Mouse (Mus musculus) liver, embryonic 11.5 days (tissue): ENCODE measurements around the gene Sgcb. TPM values are rescaled to one million over a fixed set of nuclear protein-coding genes. Genes with fewer than 3 reads are reported as not detected.

Experiments used
- ATAC-seq: fragments of 200-750 bp; cut with Nextera tagmentation; replicated peaks from 2 replicates; pipeline ENCODE4 v1.8.0; 2017; ENCODE audit warnings: moderate number of reproducible peaks, mild to moderate bottlenecking, moderate TSS enrichment, moderate library complexity; ENCODE audit not compliant: low FRiP score
- DNase-seq: peaks from one replicate; pipeline ENCODE4 v3.0.0-alpha.2; 2017; ENCODE audit warnings: low spot score
- H3K27ac ChIP-seq: fragments of 300-500 bp; sonication (generic); 2 replicates; pipeline ENCODE4 v1.5.1; 2014; ENCODE audit warnings: mild to moderate bottlenecking, low read depth, low read length, control low read depth
- H3K27me3 ChIP-seq: fragments of 300-500 bp; sonication (generic); replicated peaks from 2 replicates; pipeline ENCODE4 v1.6.1; 2014; ENCODE audit warnings: low read length, mixed read lengths; ENCODE audit not compliant: control insufficient read depth, insufficient read depth
- H3K36me3 ChIP-seq: fragments of 300-500 bp; sonication (generic); 2 replicates; pipeline ENCODE4 v1.6.1; 2014; ENCODE audit warnings: mild to moderate bottlenecking, low read length, moderate library complexity, mixed read lengths; ENCODE audit not compliant: control insufficient read depth, insufficient read depth
- H3K4me1 ChIP-seq: fragments of 300-500 bp; sonication (generic); replicated peaks from 2 replicates; pipeline ENCODE4 v1.6.1; 2014; ENCODE audit warnings: low read length, mixed read lengths; ENCODE audit not compliant: control insufficient read depth, insufficient read depth
- H3K4me2 ChIP-seq: fragments of 300-500 bp; sonication (generic); 2 replicates; pipeline ENCODE4 v1.6.1; 2014; ENCODE audit warnings: mild to moderate bottlenecking, control low read depth, moderate library complexity
- H3K4me3 ChIP-seq: fragments of 300-500 bp; sonication (generic); 2 replicates; pipeline ENCODE4 v1.5.1; 2014; ENCODE audit warnings: low read depth, low read length, control low read depth
- H3K9ac ChIP-seq: fragments of 300-500 bp; sonication (generic); 2 replicates; pipeline ENCODE4 v1.6.1; 2014; ENCODE audit warnings: low read depth, low read length, control low read depth
- H3K9me3 ChIP-seq: fragments of 300-500 bp; sonication (generic); 2 replicates; pipeline ENCODE4 v1.6.1; 2016; ENCODE audit warnings: low read length, inconsistent platforms, mixed read lengths; ENCODE audit not compliant: control insufficient read depth
- WGBS: fragments of 180-500 bp; shearing (Covaris S2); extraction: QIAGEN DNeasy Blood & Tissue Kit; methylation state at CpG from one replicate; pipeline ENCODE4 v1.1.7; 2014; 5-methylcytosine and 5-hydroxymethylcytosine counted together
- polyA plus RNA-seq: library from polyadenylated mRNA; unstranded; fragments of >200 nt; fragmentation: Nextera tagmentation; extraction: Ambion mirVana; gene quantifications from 2 replicates; pipeline ENCODE4 v1.2.1, GENCODE M21; 2014

Gene Sgcb
- polyA plus RNA-seq, result 8.9 and 9.3 TPM in 2 replicates

GRCm38 (mm10) chr5:73647261-73647900, at the start of gene Sgcb:
TSS of gene Sgcb (minus strand) at chr5:73647790.
- Histone ChIP-seq H3K27ac (no peak within 1 kb of the TSS), H3K4me3 (peak within 1 kb of the TSS; percentile 74), H3K27me3 (peaks cover 55% of the 10 kb centered on the region), H3K9me3 (no peaks in the 10 kb centered on the region), H3K4me2 (peak within 1 kb of the TSS; percentile 71), H3K36me3 (no peaks in the 10 kb centered on the region), H3K4me1 (peaks cover 6% of the 10 kb centered on the region; the same call in 1 of the 2 replicates), H3K9ac (peak within 1 kb of the TSS; percentile 60)
- DNase-seq (peak; percentile 82), ATAC-seq (peak; percentile 81)
- WGBS, result 1% methylated on average over 59 of the region's 62 CpGs

DNA sequence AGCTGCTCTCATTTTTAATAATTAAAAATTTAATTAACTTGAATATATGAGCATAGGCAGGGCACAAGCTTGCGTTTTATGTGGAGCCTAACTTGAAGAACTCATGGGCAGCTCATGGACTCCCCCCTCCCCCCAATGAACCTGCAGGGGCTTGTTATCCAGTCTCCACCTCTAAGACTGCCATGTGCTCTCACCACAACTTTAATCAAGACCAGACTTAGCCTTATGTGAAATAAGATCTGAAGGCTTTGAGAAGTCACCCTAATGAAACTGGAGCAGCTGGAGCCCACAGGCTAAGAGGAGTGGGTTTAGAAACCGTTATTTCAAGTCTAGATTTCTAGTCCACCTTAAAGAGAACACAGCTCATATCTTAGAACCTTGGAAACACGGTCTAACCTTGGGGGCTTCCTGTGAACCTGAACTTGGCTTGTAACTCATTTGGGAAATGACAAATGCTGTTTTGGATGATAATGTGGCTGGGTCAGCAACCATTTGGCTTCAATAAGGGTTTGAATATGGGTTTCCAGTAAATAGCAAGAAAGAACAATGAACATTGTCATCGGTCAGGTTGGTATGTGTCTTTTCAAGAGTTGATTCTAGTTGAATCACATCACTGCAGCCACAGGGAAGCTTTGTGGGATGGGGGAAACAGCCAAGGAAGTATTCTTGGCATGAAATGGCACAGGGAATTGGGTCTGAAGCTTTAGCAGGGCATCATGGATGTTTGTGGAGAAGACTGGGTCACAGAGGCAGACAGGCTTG, 46.8 kb upstream of the Sgcb start:
- ATAC-seq, result no peak
- Histone ChIP-seq H3K36me3 (no peaks in the 10 kb centered on the region), H3K4me2 (no peak overlapping the region), H3K4me1 (no peaks in the 10 kb centered on the region), H3K27ac (no peak overlapping the region), H3K27me3 (no peaks in the 10 kb centered on the region), H3K9me3 (no peaks in the 10 kb centered on the region), H3K4me3 (no peak overlapping the region), H3K9ac (no peak overlapping the region)
- WGBS, result 70% methylated on average over 4 of the region's 4 CpGs
- no peak for DNase-seq

DNA sequence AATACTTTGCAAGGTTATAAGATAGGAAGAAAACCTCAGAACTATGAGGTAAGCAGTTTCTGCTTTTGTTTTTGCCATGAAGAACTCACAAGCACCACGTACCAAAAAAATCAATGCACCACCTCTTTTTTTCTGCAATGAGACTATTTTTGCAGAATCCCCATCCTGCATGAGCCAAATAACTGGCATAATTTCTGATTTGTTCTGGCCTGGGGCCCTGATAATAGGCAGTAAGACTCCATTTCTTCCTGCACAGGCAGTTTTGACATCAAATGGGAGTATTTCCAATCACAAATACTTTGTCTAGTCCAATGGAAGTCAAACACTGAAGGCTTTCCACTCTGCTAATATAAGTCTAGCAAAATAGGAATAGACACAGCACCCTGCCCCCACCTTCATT, 46.2 kb upstream of the Sgcb start:
- 74% methylated on average over 1 of the region's 1 CpGs for WGBS
- Histone ChIP-seq H3K9me3 (no peaks in the 10 kb centered on the region), H3K4me3 (no peak overlapping the region), H3K27me3 (no peaks in the 10 kb centered on the region), H3K4me2 (no peak overlapping the region), H3K9ac (no peak overlapping the region), H3K36me3 (no peaks in the 10 kb centered on the region), H3K4me1 (no peaks in the 10 kb centered on the region), H3K27ac (no peak overlapping the region)
- ATAC-seq, result no peak
- no peak for DNase-seq

- no peak overlapping the region for H3K4me3 ChIP-seq
- no peak overlapping the region for H3K4me2 ChIP-seq
- H3K27ac ChIP-seq, result no peak overlapping the region
- no peaks in the 10 kb centered on the region for H3K9me3 ChIP-seq
- H3K4me1 ChIP-seq, result no peaks in the 10 kb centered on the region
- 38% methylated on average over 15 of the region's 15 CpGs for WGBS
- DNase-seq (no peak), ATAC-seq (no peak)
- no peaks in the 10 kb centered on the region for H3K36me3 ChIP-seq
- H3K27me3 ChIP-seq, result no peaks in the 10 kb centered on the region
- no peak overlapping the region for H3K9ac ChIP-seq
These were observed 44.3 kb upstream of the Sgcb start for GRCm38 (mm10) chr5:73691723-73692520.

GRCm38 (mm10) chr5:73690146-73690545, 42.6 kb upstream of the Sgcb start:
- Histone ChIP-seq H3K4me1 (no peaks in the 10 kb centered on the region), H3K27ac (no peak overlapping the region), H3K9ac (no peak overlapping the region), H3K9me3 (no peaks in the 10 kb centered on the region), H3K4me3 (no peak overlapping the region), H3K27me3 (no peaks in the 10 kb centered on the region), H3K4me2 (no peak overlapping the region), H3K36me3 (no peaks in the 10 kb centered on the region)
- WGBS, result 49% methylated on average over 2 of the region's 2 CpGs
- no peak for ATAC-seq
- DNase-seq, result no peak

DNA sequence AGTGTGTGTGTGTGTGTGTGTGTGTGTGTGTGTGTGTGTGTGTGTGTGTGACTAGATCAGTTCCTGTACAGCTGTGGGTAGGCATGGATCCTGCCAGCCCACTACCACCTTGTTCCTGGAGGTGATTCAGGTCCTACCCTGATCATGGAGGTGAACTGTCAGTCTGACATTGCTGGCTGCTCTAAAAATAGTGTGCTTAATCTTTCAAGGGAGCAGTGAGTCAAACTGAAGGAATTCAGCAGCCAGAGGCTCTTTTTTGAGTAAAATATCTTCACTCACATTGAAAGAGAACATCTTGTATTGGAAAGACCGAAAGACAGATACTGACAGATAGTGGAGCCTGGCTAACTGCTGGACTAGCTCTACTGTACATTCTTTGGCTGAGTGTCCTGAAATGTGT, 41.0 kb upstream of the Sgcb start:
- WGBS, result 64% methylated on average over 1 of the region's 1 CpGs
- H3K27ac ChIP-seq, result no peak overlapping the region
- H3K4me2 ChIP-seq, result no peak overlapping the region
- no peak for ATAC-seq
- H3K4me1 ChIP-seq, result no peaks in the 10 kb centered on the region
- H3K36me3 ChIP-seq, result no peaks in the 10 kb centered on the region
- no peak for DNase-seq
- H3K27me3 ChIP-seq, result no peaks in the 10 kb centered on the region
- no peak overlapping the region for H3K4me3 ChIP-seq
- H3K9ac ChIP-seq, result no peak overlapping the region
- H3K9me3 ChIP-seq, result no peaks in the 10 kb centered on the region

GRCm38 (mm10) chr5:73686149-73686548, 38.6 kb upstream of the Sgcb start:
- no peak for ATAC-seq
- Histone ChIP-seq H3K4me1 (no peaks in the 10 kb centered on the region), H3K36me3 (no peaks in the 10 kb centered on the region), H3K4me3 (no peak overlapping the region), H3K4me2 (no peak overlapping the region), H3K9me3 (no peaks in the 10 kb centered on the region), H3K27me3 (no peaks in the 10 kb centered on the region), H3K27ac (no peak overlapping the region), H3K9ac (no peak overlapping the region)
- no peak for DNase-seq
- WGBS, result 29% methylated on average over 4 of the region's 4 CpGs

DNA sequence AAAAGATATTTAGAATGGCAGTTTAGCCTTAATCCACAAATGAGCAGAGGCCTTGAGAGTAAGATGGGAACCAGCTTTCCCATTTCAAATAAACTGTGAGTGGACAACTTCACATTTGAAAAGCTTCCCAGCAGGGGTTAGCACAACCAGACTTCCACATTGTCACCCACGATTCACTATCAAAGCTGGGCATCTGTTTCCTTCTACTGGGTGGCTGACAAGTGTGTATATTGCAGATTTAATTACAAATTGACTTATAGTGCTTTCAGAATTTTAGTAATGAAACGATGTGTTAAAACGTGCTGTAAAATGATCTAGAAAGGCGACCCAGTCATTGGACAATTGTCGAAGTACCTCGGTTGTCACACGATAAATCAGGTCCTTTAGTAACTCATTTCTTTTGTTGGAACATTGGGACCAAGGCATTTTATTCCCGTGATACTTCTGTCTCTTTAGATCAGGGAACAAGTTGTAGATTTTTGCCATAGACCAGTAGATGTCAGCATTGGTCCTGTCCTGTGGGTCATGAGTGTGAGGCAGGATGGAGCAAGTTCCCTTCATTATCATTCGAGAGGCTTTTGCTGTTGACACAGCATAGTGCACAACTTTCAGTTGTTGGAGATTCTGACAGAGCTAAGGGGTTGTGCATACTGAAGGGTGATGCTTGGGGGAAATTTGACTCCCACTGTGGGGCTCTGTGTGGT, 36.3 kb upstream of the Sgcb start:
- Histone ChIP-seq H3K4me2 (no peak overlapping the region), H3K4me1 (no peaks in the 10 kb centered on the region), H3K4me3 (no peak overlapping the region), H3K9me3 (no peaks in the 10 kb centered on the region), H3K27ac (no peak overlapping the region), H3K36me3 (no peaks in the 10 kb centered on the region), H3K27me3 (no peaks in the 10 kb centered on the region), H3K9ac (no peak overlapping the region)
- ATAC-seq (no peak), DNase-seq (no peak)
- WGBS, result 57% methylated on average over 9 of the region's 9 CpGs
